Mouse (Mus musculus) stomach, embryonic 16.5 days (tissue): ENCODE data around the gene Vax2. TPM values are rescaled to one million over a fixed set of nuclear protein-coding genes. Genes with fewer than 3 reads are reported as not detected.

Source experiments
- ATAC-seq: fragments of 200-750 bp; cut with Nextera tagmentation; 2 replicates; pipeline ENCODE4 v1.8.0; 2017; ENCODE audit warnings: moderate number of reproducible peaks, moderate TSS enrichment; ENCODE audit not compliant: insufficient read depth, low FRiP score
- H3K27ac ChIP-seq: fragments of 300-500 bp; sonication (generic); 2 replicates; pipeline ENCODE4 v1.5.1; 2014; ENCODE audit warnings: low read length
- H3K27me3 ChIP-seq: fragments of 300-500 bp; sonication (generic); 2 replicates; pipeline ENCODE4 v1.6.1; 2014; ENCODE audit warnings: low read length, control low read depth, mixed read lengths; ENCODE audit not compliant: control insufficient read depth, insufficient read depth
- H3K36me3 ChIP-seq: fragments of 300-500 bp; sonication (generic); 2 replicates; pipeline ENCODE4 v1.6.1; 2014; ENCODE audit warnings: low read length; ENCODE audit not compliant: control insufficient read depth, insufficient read depth
- H3K4me1 ChIP-seq: fragments of 300-500 bp; sonication (generic); 2 replicates; pipeline ENCODE4 v1.6.1; 2014; ENCODE audit warnings: low read length, control low read depth, mixed read lengths; ENCODE audit not compliant: control insufficient read depth, insufficient read depth
- H3K4me2 ChIP-seq: fragments of 300-500 bp; sonication (generic); 2 replicates; pipeline ENCODE4 v1.6.1; 2014; ENCODE audit warnings: low read depth, low read length, mixed read lengths
- H3K4me3 ChIP-seq: fragments of 300-500 bp; sonication (generic); replicated peaks from 2 replicates; pipeline ENCODE4 v1.5.1; 2014; ENCODE audit warnings: mild to moderate bottlenecking, low read length
- H3K9ac ChIP-seq: fragments of 300-500 bp; sonication (generic); 2 replicates; pipeline ENCODE4 v1.6.1; 2014; ENCODE audit warnings: low read length
- H3K9me3 ChIP-seq: fragments of 300-500 bp; sonication (generic); replicated peaks from 2 replicates; pipeline ENCODE4 v1.6.1; 2016; ENCODE audit warnings: low read length, control low read depth; ENCODE audit not compliant: control insufficient read depth
- WGBS: fragments of 180-500 bp; shearing (Covaris S2); extraction: QIAGEN DNeasy Blood & Tissue Kit; methylation state at CpG from one replicate; pipeline ENCODE4 v1.1.7; 2014; 5-methylcytosine and 5-hydroxymethylcytosine counted together
- polyA plus RNA-seq: library from polyadenylated mRNA; unstranded; fragments of >200 nt; fragmentation: Nextera tagmentation; extraction: Ambion mirVana; gene quantifications from 2 replicates; pipeline ENCODE4 v1.2.1, GENCODE M21; 2015

Gene Vax2
- polyA plus RNA-seq, 1 experiment from 2014 or later: not detected

DNA sequence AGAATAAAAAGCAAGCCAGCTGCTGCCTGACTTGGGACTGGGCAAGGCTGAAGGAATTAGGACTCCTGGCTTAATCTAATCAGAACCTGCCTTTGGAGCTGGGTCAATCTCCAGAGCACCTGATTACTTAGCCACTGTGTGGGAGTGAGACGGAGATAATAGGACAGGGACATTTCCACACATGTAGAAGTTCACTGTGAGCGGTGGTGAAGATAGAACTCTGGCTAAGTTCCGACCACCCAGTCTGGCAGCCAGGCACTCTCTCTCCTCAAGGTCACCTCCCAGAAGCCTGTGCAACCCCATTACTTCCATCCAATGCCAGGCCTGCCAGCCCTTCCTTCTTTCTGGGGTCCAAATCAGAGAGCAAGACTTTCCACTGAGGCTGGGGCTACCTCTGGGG, 55.9 kb downstream of the Vax2 start:
- Histone ChIP-seq H3K4me3 (no peak overlapping the region), H3K27ac (no peak overlapping the region), H3K4me1 (peaks cover 10% of the 10 kb centered on the region), H3K9me3 (no peaks in the 10 kb centered on the region), H3K9ac (no peak overlapping the region), H3K4me2 (no peak overlapping the region), H3K27me3 (peaks cover 9% of the 10 kb centered on the region), H3K36me3 (peaks cover 8% of the 10 kb centered on the region; the same call in 1 of the 2 replicates)
- no peak for ATAC-seq
- WGBS: 84% methylated on average over 3 of the region's 3 CpGs

DNA sequence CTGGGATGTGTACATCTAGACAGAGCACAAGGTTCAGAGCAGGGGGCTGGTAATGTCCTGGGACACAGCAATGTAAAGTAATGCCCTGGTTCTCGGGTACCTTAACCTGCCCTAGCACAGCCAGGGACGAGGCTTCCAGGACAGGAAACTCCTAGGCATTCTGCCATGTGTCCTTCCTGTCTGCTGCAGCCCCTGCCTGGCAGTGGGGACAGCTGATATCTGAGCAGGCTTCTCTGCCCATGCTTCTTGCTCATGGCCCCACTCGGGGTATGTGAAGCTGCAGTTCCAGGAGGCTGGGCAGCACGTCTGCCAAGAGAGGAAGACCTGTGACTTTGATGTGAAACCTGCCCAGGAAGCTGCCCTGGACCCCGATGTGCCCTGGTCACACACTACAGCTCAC, 57.4 kb downstream of the Vax2 start:
- no peak for ATAC-seq
- Histone ChIP-seq H3K9me3 (no peaks in the 10 kb centered on the region), H3K4me2 (no peak overlapping the region), H3K36me3 (peaks cover 8% of the 10 kb centered on the region; the same call in 1 of the 2 replicates), H3K27me3 (no peaks in the 10 kb centered on the region), H3K4me1 (no peaks in the 10 kb centered on the region), H3K4me3 (no peak overlapping the region), H3K27ac (no peak overlapping the region), H3K9ac (no peak overlapping the region)
- WGBS: 75% methylated on average over 5 of the region's 5 CpGs

GRCm38 (mm10) chr6:83774126-83774525, 63.1 kb downstream of the Vax2 start:
- peaks cover 3% of the 10 kb centered on the region; the same call in 1 of the 2 replicates for H3K36me3 ChIP-seq
- WGBS: 54% methylated on average over 9 of the region's 9 CpGs
- H3K4me1 ChIP-seq: peaks cover 14% of the 10 kb centered on the region
- H3K4me3 ChIP-seq: peak overlapping the region; percentile 58
- H3K9ac ChIP-seq: peak overlapping the region; percentile 86
- H3K27ac ChIP-seq: no peak overlapping the region
- no peak for ATAC-seq
- peak overlapping the region; percentile 82 for H3K4me2 ChIP-seq
- H3K9me3 ChIP-seq: no peaks in the 10 kb centered on the region
- no peaks in the 10 kb centered on the region for H3K27me3 ChIP-seq

DNA sequence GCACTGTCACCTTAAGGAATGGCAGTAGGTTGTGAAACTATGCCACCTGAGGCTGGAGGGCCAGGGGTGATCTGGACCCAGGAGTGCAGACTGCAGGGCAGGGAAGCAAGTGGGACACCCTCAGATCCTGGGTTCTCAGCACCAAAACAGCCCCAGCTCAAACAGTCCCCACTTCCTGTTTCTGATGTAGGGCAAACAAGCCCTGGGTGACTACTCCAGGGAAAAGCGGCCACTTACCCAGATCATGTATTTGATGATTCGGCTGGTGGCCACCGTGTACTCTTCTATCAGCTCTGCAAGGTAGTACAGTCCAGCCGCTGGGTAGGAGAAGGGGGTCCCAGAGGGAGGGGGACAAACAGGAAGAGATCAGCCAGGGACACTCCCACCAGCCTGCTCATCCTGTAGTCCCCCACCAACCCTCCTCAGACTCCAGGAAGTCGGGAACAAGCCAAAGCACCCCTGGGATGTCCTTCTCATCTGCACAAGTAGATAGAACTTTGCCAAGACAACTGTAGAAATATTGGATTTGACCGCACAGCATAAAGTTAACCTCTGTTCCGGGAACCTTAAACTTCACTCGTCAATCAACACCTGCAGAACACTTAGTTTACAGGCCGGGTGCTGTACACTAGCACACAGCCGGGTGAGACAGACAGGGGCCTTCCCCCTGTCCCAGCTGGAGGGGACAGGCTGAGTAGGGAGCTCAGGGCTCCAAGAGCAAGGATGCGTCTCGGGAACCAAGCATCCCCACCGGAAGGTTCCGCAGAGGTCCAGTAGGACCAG, 63.9 kb downstream of the Vax2 start:
- H3K36me3 ChIP-seq: peaks cover 3% of the 10 kb centered on the region; the same call in 1 of the 2 replicates
- peaks cover 14% of the 10 kb centered on the region for H3K4me1 ChIP-seq
- no peaks in the 10 kb centered on the region for H3K27me3 ChIP-seq
- peak overlapping the region; percentile 82 for H3K4me2 ChIP-seq
- H3K9ac ChIP-seq: peak overlapping the region; percentile 86
- H3K27ac ChIP-seq: peak overlapping the region; percentile 95
- no peak for ATAC-seq
- H3K9me3 ChIP-seq: no peaks in the 10 kb centered on the region
- H3K4me3 ChIP-seq: peak overlapping the region; percentile 58
- 2% methylated on average over 14 of the region's 14 CpGs for WGBS

DNA sequence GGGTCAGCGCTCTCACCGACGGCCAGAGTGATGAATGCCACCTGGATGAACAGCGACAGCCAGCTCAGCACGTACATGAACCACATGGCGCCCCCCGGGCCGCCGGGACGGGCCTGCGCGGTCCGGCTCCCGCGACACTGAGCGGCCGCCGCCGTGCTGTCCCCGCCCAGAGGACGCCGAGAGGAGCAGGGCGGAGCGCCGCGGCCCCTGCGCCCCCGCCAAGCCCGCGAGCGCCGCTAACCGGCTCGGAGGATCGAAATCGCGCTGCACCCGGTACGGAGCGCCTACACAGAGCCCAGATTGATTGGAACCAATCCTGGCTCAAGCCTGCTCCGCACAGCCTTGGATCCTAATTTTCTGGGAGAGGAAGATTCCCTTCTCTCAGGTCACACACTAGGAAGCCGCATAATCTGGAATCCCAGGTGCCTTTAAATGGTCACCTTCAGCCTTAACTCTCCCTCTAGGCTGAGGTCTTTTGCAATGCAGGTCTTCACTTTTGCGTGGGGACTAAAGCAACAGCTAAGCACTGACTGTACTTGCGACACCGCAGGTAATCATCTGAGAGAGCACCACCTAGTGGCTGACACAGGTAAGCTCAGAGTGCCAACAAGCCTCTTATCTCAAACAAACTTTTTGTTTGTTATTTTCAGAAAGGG, 64.7 kb downstream of the Vax2 start, which contains the start of gene Tex261:
TSS of gene Tex261 (minus strand) at position 176 of the 656 bp plus-strand sequence.
- Histone ChIP-seq H3K9ac (peak within 1 kb of the TSS; percentile 86), H3K4me3 (peak within 1 kb of the TSS; percentile 58), H3K9me3 (no peaks in the 10 kb centered on the region), H3K4me1 (peaks cover 14% of the 10 kb centered on the region), H3K4me2 (peak within 1 kb of the TSS; percentile 82), H3K36me3 (peaks cover 3% of the 10 kb centered on the region; the same call in 1 of the 2 replicates), H3K27me3 (no peaks in the 10 kb centered on the region), H3K27ac (peak within 1 kb of the TSS; percentile 95)
- ATAC-seq: peak; percentile 96
- 0% methylated on average over 45 of the region's 45 CpGs for WGBS

DNA sequence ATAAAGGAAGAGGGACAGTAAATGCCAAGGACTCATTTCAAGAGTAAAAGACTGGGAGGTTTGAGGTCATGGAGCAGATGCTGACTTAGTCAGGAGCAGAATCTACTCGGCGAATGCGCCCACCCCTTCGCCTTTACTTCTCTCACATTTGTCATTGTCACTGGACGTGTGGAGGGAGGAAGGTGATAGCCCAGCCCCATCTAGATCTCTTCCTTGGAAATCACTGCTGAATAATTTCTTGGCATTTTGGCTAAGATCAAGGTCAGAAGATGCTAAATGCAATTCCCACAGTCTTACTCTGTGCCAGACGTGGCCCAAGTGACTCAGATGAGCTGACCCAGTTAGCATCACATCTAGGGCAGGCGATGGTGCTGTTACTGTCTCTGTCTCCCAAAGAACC, 67.2 kb downstream of the Vax2 start:
- Histone ChIP-seq H3K4me3 (no peak overlapping the region), H3K4me2 (no peak overlapping the region), H3K27me3 (no peaks in the 10 kb centered on the region), H3K36me3 (no peaks in the 10 kb centered on the region), H3K9me3 (no peaks in the 10 kb centered on the region), H3K9ac (no peak overlapping the region), H3K27ac (no peak overlapping the region), H3K4me1 (peaks cover 14% of the 10 kb centered on the region)
- ATAC-seq: no peak
- WGBS: 75% methylated on average over 7 of the region's 7 CpGs

- WGBS: 11% methylated on average over 5 of the region's 5 CpGs
- Histone ChIP-seq H3K9ac (no peak overlapping the region), H3K4me1 (peaks cover 13% of the 10 kb centered on the region), H3K27ac (no peak overlapping the region), H3K9me3 (no peaks in the 10 kb centered on the region), H3K4me2 (no peak overlapping the region), H3K27me3 (no peaks in the 10 kb centered on the region), H3K4me3 (no peak overlapping the region), H3K36me3 (no peaks in the 10 kb centered on the region)
- no peak for ATAC-seq
Measured at GRCm38 (mm10) chr6:83779026-83779425, 68.0 kb downstream of the Vax2 start.

DNA sequence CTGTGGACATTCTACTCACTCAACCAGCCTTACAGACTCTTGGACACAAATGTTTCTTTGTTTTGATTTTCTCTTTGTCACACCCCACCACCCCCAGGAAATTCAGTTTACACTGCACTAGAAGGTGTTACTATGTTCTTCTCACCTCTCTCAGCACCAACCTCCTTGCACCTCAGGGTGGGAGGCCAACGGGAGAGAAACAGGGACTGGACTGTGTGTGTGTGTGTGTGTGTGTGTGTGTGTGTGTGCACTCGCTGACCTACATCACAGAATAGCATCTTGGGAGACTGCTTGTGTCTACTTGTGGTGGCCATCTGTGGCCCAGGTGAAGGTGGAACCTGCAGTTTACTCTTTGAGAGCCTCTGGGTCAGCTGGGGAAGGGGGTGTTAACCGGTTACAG, 75.4 kb downstream of the Vax2 start:
- ATAC-seq: no peak
- Histone ChIP-seq H3K9ac (no peak overlapping the region), H3K27me3 (no peaks in the 10 kb centered on the region), H3K9me3 (no peaks in the 10 kb centered on the region), H3K36me3 (no peaks in the 10 kb centered on the region), H3K4me2 (no peak overlapping the region), H3K4me1 (no peaks in the 10 kb centered on the region), H3K27ac (no peak overlapping the region), H3K4me3 (no peak overlapping the region)
- WGBS: 62% methylated on average over 3 of the region's 3 CpGs
